In the genomic region with DNA sequence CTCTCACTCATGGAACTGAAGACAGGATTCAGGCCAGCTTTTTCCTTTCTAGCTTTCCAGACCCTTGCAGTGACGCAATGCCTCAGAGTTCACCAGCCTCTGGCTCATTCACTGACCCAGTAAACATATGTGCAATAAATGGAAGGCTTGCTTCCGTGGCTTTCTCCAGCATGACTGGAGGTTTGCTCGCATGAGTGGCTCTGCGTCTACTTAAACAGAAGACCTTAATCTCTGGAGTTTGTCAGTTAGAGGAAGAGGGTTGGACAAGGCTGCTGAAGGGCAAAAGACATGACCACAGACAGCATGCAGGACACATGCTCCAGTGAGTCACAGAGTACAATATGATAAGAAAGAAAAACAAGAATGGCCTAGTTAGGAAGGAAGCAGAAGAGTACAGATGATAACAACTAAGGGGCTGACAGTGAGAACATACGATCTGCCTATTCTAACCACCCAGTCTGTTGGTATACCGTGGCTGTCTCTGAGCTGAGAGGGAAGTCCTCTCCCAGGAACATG, we compare ENCODE assay signal across 10 mouse cellular contexts. TPM values are rescaled to one million over a fixed set of nuclear protein-coding genes. Genes with fewer than 3 reads are reported as not detected.
DNase-seq lines count a peak whose midpoint lies in the region; ATAC-seq and TF ChIP-seq lines count a peak whose summit lies in the region.
"Had no signal": no experiment of that assay in that cellular context is flagged by ENCODE, and none has a peak within 500 bp of the region (broad histone marks: within the 10 kb centered on the region; RNA-seq: fewer than 3 reads in every experiment).

No protein-coding gene starts in this region.

- 0 out of 2 replicates have a peak, but pooled peaks cover 7% of the 10 kb centered on the region for H3K27me3 ChIP-seq in heart, embryonic 11.5 days (ENCODE audit: control insufficient read depth, insufficient read depth, low read length)
- H3K27me3 ChIP-seq in small intestine, adult 2 months (ENCODE audit: control insufficient read depth, insufficient read depth, low read length), result no peaks in the 10 kb centered on the region
- H3K27me3 ChIP-seq: embryonic facial prominence, embryonic 13.5 days had no signal

- peak; percentile 67 for ATAC-seq in heart, embryonic 11.5 days (replicated peaks; ENCODE audit: insufficient number of reproducible peaks, low FRiP score, low TSS enrichment)
- no peak for ATAC-seq in CD4-positive, CD25-positive, alpha-beta regulatory T cell, adult 4 months

- peak overlapping the region; percentile 64 for H3K27ac ChIP-seq in heart, embryonic 11.5 days (ENCODE audit: low read depth, low read length)
- peak overlapping the region; percentile 92 for H3K27ac ChIP-seq in small intestine, adult 2 months (ENCODE audit: insufficient read depth, low read depth, low read length)
- H3K27ac ChIP-seq: embryonic facial prominence, embryonic 13.5 days had no signal

- no peak for TF ChIP-seq POLR2A in small intestine, adult 2 months (IDR thresholded peaks at IDR 0.05; ENCODE audit: low read depth, low read length)

- WGBS in heart, embryonic 11.5 days (ENCODE audit: insufficient replicate concordance), result 14% methylated on average over 6 of the region's 6 CpGs
- whole genome bisulfite sequencing in small intestine, adult 2 months, result 12% methylated on average over 6 of the region's 6 CpGs

- H3K4me2 ChIP-seq in heart, embryonic 11.5 days, result 0 out of 2 replicates have a peak overlapping the region, but pooled peaks have one; percentile 19
- H3K4me2 ChIP-seq: embryonic facial prominence, embryonic 13.5 days had no signal

- peak; percentile 59 to 65 for DNase-seq in heart, adult 18-20 months
- DNase-seq in heart, postnatal 4 days, result no peak
- DNase-seq in kidney, postnatal 25 days, result peak; percentile 28 to 45
- no peak for DNase-seq in frontal cortex, postnatal 36 days (ENCODE audit: low spot score in 2 of 2)
- no peak for DNase-seq in cerebellum, postnatal 4 days (ENCODE audit: low spot score in 2 of 2)

- H3K36me3 ChIP-seq in heart, embryonic 11.5 days (ENCODE audit: control insufficient read depth, insufficient read depth, low read length), result no peaks in the 10 kb centered on the region
- H3K36me3 ChIP-seq in small intestine, adult 2 months (ENCODE audit: control insufficient read depth, insufficient read depth, low read length), result no peaks in the 10 kb centered on the region; the same call in 1 of the 2 replicates
- H3K36me3 ChIP-seq: embryonic facial prominence, embryonic 13.5 days had no signal

- no peak for TF ChIP-seq CTCF in small intestine, adult 2 months (IDR thresholded peaks at IDR 0.05; ENCODE audit: extremely low read depth, insufficient read length, insufficient replicate concordance, low read depth, low read length)

- no peaks in the 10 kb centered on the region for H3K9me3 ChIP-seq in heart, embryonic 11.5 days (replicated peaks; ENCODE audit: control insufficient read depth, low read length)
- H3K9me3 ChIP-seq: embryonic facial prominence, embryonic 13.5 days had no signal

- no peak overlapping the region for H3K4me3 ChIP-seq in heart, embryonic 11.5 days (ENCODE audit: low read depth, low read length)
- no peak overlapping the region; the same call in 1 of the 2 replicates for H3K4me3 ChIP-seq in small intestine, adult 2 months (ENCODE audit: low read depth, low read length)
- H3K4me3 ChIP-seq: embryonic facial prominence, embryonic 13.5 days had no signal

- peaks cover 30% of the 10 kb centered on the region for H3K4me1 ChIP-seq in heart, embryonic 11.5 days (ENCODE audit: control insufficient read depth, insufficient read depth, low read length)
- H3K4me1 ChIP-seq in small intestine, adult 2 months (ENCODE audit: control insufficient read depth, insufficient read depth, insufficient read length, low read length), result peaks cover 29% of the 10 kb centered on the region
- H3K4me1 ChIP-seq: embryonic facial prominence, embryonic 13.5 days had no signal

- no peak overlapping the region for H3K9ac ChIP-seq in heart, embryonic 11.5 days (ENCODE audit: low read depth, low read length)
- H3K9ac ChIP-seq: embryonic facial prominence, embryonic 13.5 days had no signal

RNA-seq across cellular contexts. Expression of a gene that starts 1.0 kb away (rescaled TPM):
- total RNA-seq in heart, adult 18-20 months (2021), result not detected
- not detected for total RNA-seq in heart, postnatal 4 days (2021)
- polyA plus RNA-seq in heart, embryonic 11.5 days (2014; fragmentation: Nextera tagmentation; extraction: Ambion mirVana), result not detected in 2 replicates
- 6.5 and 39.9 TPM in 2 replicates for polyA plus RNA-seq in small intestine, adult 2 months (2012; rRNA removed)
- polyA plus RNA-seq in CD4-positive, CD25-positive, alpha-beta regulatory T cell, adult 4 months (2017; shearing (Covaris generic)), result not detected
- polyA plus RNA-seq: embryonic facial prominence, embryonic 13.5 days; limb, embryonic 11.5 days had no signal

RNA-seq across cellular contexts. Expression of a gene that starts 20.1 kb away (rescaled TPM):
- total RNA-seq in heart, adult 18-20 months (2021), result not detected
- not detected for total RNA-seq in heart, postnatal 4 days (2021)
- not detected in 2 replicates for polyA plus RNA-seq in heart, embryonic 11.5 days (2014; fragmentation: Nextera tagmentation; extraction: Ambion mirVana)
- not detected in 2 replicates for polyA plus RNA-seq in small intestine, adult 2 months (2012; rRNA removed)
- not detected for polyA plus RNA-seq in CD4-positive, CD25-positive, alpha-beta regulatory T cell, adult 4 months (2017; shearing (Covaris generic))
- polyA plus RNA-seq: embryonic facial prominence, embryonic 13.5 days; limb, embryonic 11.5 days had no signal

RNA-seq across cellular contexts. Expression of a gene that starts 20.4 kb away (rescaled TPM):
- not detected for total RNA-seq in heart, adult 18-20 months (2021)
- not detected for total RNA-seq in heart, postnatal 4 days (2021)
- not detected in 2 replicates for polyA plus RNA-seq in heart, embryonic 11.5 days (2014; fragmentation: Nextera tagmentation; extraction: Ambion mirVana)
- polyA plus RNA-seq in small intestine, adult 2 months (2012; rRNA removed), result not detected in 2 replicates
- polyA plus RNA-seq in CD4-positive, CD25-positive, alpha-beta regulatory T cell, adult 4 months (2017; shearing (Covaris generic)), result not detected
- polyA plus RNA-seq: embryonic facial prominence, embryonic 13.5 days; limb, embryonic 11.5 days had no signal

RNA-seq across cellular contexts. Expression of a gene that starts 46.3 kb away (rescaled TPM):
- not detected for total RNA-seq in heart, adult 18-20 months (2021)
- not detected for total RNA-seq in heart, postnatal 4 days (2021)
- not detected in 2 replicates for polyA plus RNA-seq in heart, embryonic 11.5 days (2014; fragmentation: Nextera tagmentation; extraction: Ambion mirVana)
- polyA plus RNA-seq in small intestine, adult 2 months (2012; rRNA removed), result not detected in 2 replicates
- polyA plus RNA-seq in CD4-positive, CD25-positive, alpha-beta regulatory T cell, adult 4 months (2017; shearing (Covaris generic)), result under 1 TPM in 1 of 2 experiments, not detected in 1; 0.16 TPM
- polyA plus RNA-seq: embryonic facial prominence, embryonic 13.5 days; limb, embryonic 11.5 days had no signal

Comparison
In these comparisons a context has a peak if more than half of its experiments do, and no peak if none do; other contexts are left out.
1. DNase-seq: peak in heart, adult 18-20 months (2 of 2) and kidney, postnatal 25 days (2 of 2); none in heart, postnatal 4 days (single experiment), frontal cortex, postnatal 36 days (0 of 2) and cerebellum, postnatal 4 days (0 of 2).